Mouse (Mus musculus) kidney, embryonic 14.5 days (tissue): ENCODE results near the gene Srp72. TPM values are rescaled to one million over a fixed set of nuclear protein-coding genes. Genes with fewer than 3 reads are reported as not detected.
"Not testable (repeated sequence)": the region's sequence is repeated elsewhere in the genome, so short reads cannot be mapped to it uniquely, and the experiment has no call there.

Source experiments
- ATAC-seq: fragments of 200-750 bp; cut with Nextera tagmentation; 2 replicates; pipeline ENCODE4 v1.8.0; 2017; ENCODE audit warnings: moderate number of reproducible peaks, mild to moderate bottlenecking, moderate TSS enrichment, moderate library complexity; ENCODE audit not compliant: low FRiP score, low TSS enrichment
- H3K27ac ChIP-seq: fragments of 300-500 bp; sonication (generic); 2 replicates; pipeline ENCODE4 v1.5.1; 2014; ENCODE audit warnings: low read depth, mild to moderate bottlenecking, low read length, moderate library complexity, mixed read lengths
- H3K27me3 ChIP-seq: fragments of 300-500 bp; sonication (generic); 2 replicates; pipeline ENCODE4 v1.6.1; 2014; ENCODE audit warnings: mild to moderate bottlenecking, low read length; ENCODE audit not compliant: control insufficient read depth, insufficient read depth
- H3K36me3 ChIP-seq: fragments of 300-500 bp; sonication (generic); 2 replicates; pipeline ENCODE4 v1.6.1; 2014; ENCODE audit warnings: low read length, mixed read lengths; ENCODE audit not compliant: control insufficient read depth, insufficient read depth
- H3K4me1 ChIP-seq: fragments of 300-500 bp; sonication (generic); 2 replicates; pipeline ENCODE4 v1.6.1; 2014; ENCODE audit warnings: low read length, mixed read lengths; ENCODE audit not compliant: control insufficient read depth, insufficient read depth
- H3K4me2 ChIP-seq: fragments of 300-500 bp; sonication (generic); replicated peaks from 2 replicates; pipeline ENCODE4 v1.6.1; 2014; ENCODE audit warnings: low read depth, mild to moderate bottlenecking, low read length
- H3K4me3 ChIP-seq: fragments of 300-500 bp; sonication (generic); 2 replicates; pipeline ENCODE4 v1.5.1; 2014; ENCODE audit warnings: mild to moderate bottlenecking, low read length
- H3K9ac ChIP-seq: fragments of 300-500 bp; sonication (generic); 2 replicates; pipeline ENCODE4 v1.6.1; 2014; ENCODE audit warnings: low read depth, mild to moderate bottlenecking, low read length, moderate library complexity
- H3K9me3 ChIP-seq: fragments of 300-500 bp; sonication (generic); 2 replicates; pipeline ENCODE4 v1.6.1; 2016; ENCODE audit warnings: low read length; ENCODE audit not compliant: control insufficient read depth
- WGBS: fragments of 180-500 bp; shearing (Covaris S2); extraction: QIAGEN DNeasy Blood & Tissue Kit; methylation state at CpG from one replicate; pipeline ENCODE4 v1.1.7; 2014; 5-methylcytosine and 5-hydroxymethylcytosine counted together
- polyA plus RNA-seq: library from polyadenylated mRNA; unstranded; fragments of >200 nt; fragmentation: Nextera tagmentation; extraction: Ambion mirVana; gene quantifications from 2 replicates; pipeline ENCODE4 v1.2.1, GENCODE M21; 2014

Srp72 gene
- polyA plus RNA-seq, 1 experiment from 2014 or later: 103 TPM

DNA sequence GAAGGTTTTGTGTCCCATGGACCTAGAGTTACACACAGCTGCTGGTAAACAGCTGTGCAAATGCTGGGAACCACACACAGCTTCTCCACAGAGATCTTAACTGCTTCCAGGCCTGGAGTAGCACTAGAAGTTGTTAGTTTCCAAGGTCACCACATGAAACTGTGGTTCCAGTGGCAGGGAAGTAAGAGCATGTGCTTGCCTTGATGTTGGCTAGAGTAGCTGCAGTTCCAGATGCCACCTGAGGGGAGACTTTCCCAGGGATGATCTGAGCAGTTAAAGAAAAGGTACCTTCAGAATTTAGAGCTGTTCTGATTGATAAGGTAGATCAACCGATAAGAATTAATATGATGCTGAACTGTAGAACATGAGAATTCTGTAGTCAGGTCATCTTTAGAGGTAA is 16.5 kb upstream of the Srp72 start:
- 100% methylated on average over 1 of the region's 1 CpGs for WGBS
- H3K9ac ChIP-seq: no peak overlapping the region
- peak; percentile 32; the same call in 1 of the 2 replicates for ATAC-seq
- no peaks in the 10 kb centered on the region for H3K9me3 ChIP-seq
- H3K4me2 ChIP-seq: no peak overlapping the region
- peaks cover 4% of the 10 kb centered on the region; the same call in 1 of the 2 replicates for H3K4me1 ChIP-seq
- H3K4me3 ChIP-seq: no peak overlapping the region
- H3K36me3 ChIP-seq: peaks cover 70% of the 10 kb centered on the region
- no peaks in the 10 kb centered on the region for H3K27me3 ChIP-seq
- H3K27ac ChIP-seq: no peak overlapping the region

DNA sequence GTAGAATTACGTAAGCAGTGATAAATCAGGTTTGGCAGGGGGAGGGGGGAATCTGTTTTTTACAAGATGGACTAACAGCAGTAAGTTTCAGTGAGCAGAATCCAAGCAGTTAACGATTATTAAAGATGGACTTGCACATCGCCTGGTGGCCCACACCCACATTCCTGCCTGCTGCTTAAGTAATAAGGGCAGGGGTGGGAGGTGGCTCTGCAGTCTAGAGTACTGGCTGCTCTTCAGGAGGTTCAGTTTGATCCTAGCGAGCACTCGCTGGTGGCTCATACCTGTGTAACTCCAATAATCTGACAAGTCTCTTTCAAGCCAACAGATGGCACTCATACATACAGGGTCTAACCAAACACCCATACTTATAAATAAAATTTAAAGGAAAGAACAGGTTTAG is 14.9 kb upstream of the Srp72 start:
- Histone ChIP-seq H3K27me3 (no peaks in the 10 kb centered on the region), H3K9ac (no peak overlapping the region), H3K27ac (no peak overlapping the region), H3K9me3 (no peaks in the 10 kb centered on the region), H3K4me1 (no peaks in the 10 kb centered on the region), H3K4me3 (no peak overlapping the region), H3K36me3 (peaks cover 82% of the 10 kb centered on the region), H3K4me2 (no peak overlapping the region)
- ATAC-seq: no peak
- WGBS: 85% methylated on average over 5 of the region's 5 CpGs

DNA sequence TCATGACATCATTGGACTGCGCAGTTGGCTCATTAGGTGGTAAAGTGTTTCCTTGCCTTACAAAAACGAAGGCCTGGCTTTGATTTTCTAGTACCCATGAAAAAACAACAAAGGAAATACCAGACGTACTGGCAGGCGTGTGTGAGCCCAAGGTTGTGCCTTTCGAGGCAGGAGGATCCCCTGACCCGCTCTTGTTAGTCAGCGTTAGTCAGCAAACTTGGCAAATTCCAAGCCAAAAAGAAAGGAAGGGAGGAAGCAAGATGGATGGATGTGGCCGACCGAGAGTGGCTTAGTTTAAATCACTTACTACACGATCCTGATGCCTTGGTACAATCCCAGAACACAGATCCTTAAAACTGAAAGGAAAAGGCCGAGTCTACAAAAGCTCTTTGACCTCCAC is 11.9 kb upstream of the Srp72 start:
- no peaks in the 10 kb centered on the region for H3K9me3 ChIP-seq
- no peaks in the 10 kb centered on the region for H3K27me3 ChIP-seq
- ATAC-seq: no peak
- WGBS: 77% methylated on average over 11 of the region's 11 CpGs
- no peaks in the 10 kb centered on the region for H3K4me1 ChIP-seq
- H3K4me3 ChIP-seq: no peak overlapping the region
- H3K27ac ChIP-seq: no peak overlapping the region
- H3K36me3 ChIP-seq: peaks cover 84% of the 10 kb centered on the region
- H3K9ac ChIP-seq: no peak overlapping the region
- H3K4me2 ChIP-seq: no peak overlapping the region

DNA sequence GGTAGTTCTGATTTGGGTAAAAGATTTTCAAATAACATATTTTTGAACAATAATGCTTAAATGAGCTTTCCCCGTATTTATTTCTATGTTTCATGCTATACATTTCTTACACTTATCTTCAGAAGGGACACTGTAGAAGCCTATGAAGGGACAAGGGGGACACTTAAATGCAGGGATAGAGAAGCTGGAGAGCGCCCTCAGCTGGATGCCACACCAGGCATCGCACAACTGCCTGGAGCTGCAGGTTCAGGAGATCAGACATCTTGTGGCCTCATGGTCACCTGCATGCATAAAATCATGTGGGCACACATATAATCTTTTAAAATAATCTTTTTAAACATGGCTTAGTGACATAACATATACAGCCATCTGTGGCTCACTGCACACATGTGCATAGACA is 9.8 kb upstream of the Srp72 start:
- no peaks in the 10 kb centered on the region for H3K4me1 ChIP-seq
- H3K36me3 ChIP-seq: peaks cover 84% of the 10 kb centered on the region
- H3K9ac ChIP-seq: no peak overlapping the region
- no peak for ATAC-seq
- 92% methylated on average over 3 of the region's 3 CpGs for WGBS
- no peak overlapping the region for H3K4me2 ChIP-seq
- H3K27me3 ChIP-seq: no peaks in the 10 kb centered on the region
- no peak overlapping the region for H3K27ac ChIP-seq
- no peak overlapping the region for H3K4me3 ChIP-seq
- H3K9me3 ChIP-seq: no peaks in the 10 kb centered on the region

DNA sequence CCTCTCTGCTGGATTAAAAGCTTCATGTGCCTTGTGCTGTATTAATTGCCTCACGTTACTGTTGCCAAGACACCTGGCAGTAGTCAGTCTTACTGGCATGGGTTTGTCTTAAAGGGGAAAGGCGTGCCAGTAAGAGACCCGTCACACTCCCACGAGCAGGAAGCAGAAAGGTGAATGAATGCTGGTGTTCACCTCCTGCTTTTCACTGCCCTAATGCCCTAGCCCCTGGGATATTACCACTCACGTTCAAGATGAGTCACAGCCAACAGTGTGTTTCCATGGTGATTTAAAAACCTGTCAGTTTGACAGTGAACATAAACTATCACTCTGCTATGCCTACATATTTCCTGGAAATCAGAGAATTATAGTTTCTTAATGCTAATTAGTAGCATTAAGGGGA is 5.2 kb upstream of the Srp72 start:
- Histone ChIP-seq H3K4me1 (peaks cover 8% of the 10 kb centered on the region; the same call in 1 of the 2 replicates), H3K4me3 (no peak overlapping the region), H3K36me3 (peaks cover 52% of the 10 kb centered on the region), H3K9me3 (no peaks in the 10 kb centered on the region), H3K27ac (no peak overlapping the region), H3K27me3 (no peaks in the 10 kb centered on the region), H3K9ac (no peak overlapping the region), H3K4me2 (no peak overlapping the region)
- no peak for ATAC-seq
- 70% methylated on average over 5 of the region's 5 CpGs for whole genome bisulfite sequencing

DNA sequence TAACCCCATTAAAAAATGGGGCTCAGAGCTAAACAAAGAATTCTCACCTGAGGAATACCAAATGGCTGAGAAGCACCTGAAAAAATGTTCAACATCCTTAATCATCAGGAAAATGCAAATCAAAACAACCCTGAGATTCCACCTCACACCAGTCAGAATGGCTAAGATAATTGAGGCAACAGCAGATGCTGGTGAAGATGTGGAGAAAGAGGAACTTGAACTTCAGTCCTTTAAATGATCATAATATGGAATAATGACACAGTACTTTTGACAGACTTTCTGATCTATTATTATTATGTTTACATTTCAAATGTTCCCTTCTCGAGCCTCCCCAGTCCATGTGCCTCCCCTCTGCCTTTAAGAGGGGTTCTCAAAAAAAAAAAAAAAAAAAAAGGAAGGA is 3.4 kb upstream of the Srp72 start:
- Histone ChIP-seq H3K4me1 (peaks cover 13% of the 10 kb centered on the region; the same call in 1 of the 2 replicates), H3K36me3 (peaks cover 35% of the 10 kb centered on the region)
- 88% methylated on average over 1 of the region's 1 CpGs for WGBS
- H3K9ac ChIP-seq, H3K27ac ChIP-seq, H3K9me3 ChIP-seq, H3K4me3 ChIP-seq, H3K27me3 ChIP-seq, H3K4me2 ChIP-seq, ATAC-seq: not testable (repeated sequence)

DNA sequence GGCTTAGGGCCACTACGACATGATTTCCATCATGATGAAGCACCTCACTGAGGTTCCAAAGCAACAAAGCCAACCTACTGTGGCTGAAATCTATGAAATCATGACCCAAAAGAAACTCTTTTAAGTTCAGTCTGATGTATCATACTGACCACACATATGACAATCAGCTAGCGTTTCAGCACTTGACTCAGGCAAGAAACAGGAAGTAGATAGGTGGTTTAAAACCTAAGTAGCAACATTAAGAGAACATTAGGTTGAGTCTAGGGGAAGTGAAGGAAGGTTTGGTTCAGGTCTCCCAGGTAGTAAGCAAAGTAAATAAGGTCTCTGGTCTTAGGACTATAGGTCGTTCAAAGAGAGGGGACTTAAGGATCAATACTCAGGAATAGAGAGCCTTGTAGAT is 995 bp upstream of the Srp72 start:
- peaks cover 13% of the 10 kb centered on the region; the same call in 1 of the 2 replicates for H3K4me1 ChIP-seq
- H3K9me3 ChIP-seq: no peaks in the 10 kb centered on the region
- peak overlapping the region; percentile 90 for H3K4me2 ChIP-seq
- peaks cover 21% of the 10 kb centered on the region for H3K36me3 ChIP-seq
- no peak overlapping the region for H3K9ac ChIP-seq
- H3K27me3 ChIP-seq: no peaks in the 10 kb centered on the region
- WGBS: 68% methylated on average over 3 of the region's 3 CpGs
- peak overlapping the region; percentile 90 for H3K4me3 ChIP-seq
- no peak for ATAC-seq
- no peak overlapping the region for H3K27ac ChIP-seq

DNA sequence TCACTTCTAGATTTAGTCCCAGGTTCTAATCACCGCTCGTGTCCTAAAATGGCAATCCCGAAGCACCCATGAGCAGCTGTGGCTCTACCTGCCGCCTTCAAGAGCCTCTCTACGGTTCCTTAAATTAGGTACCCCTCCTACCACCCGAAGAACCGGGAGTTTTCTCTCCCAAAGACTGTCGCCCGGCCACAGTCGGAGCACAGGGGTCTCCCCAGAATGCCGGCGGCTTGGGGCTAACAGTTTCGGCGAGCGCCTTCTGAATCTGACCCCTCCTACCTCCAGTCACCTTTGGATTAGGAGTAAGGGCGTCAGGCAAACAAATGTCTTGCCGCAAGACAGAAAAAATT is 303 bp upstream of the Srp72 start:
- Histone ChIP-seq H3K9me3 (no peaks in the 10 kb centered on the region), H3K9ac (peak overlapping the region; percentile 87), H3K27ac (no peak overlapping the region; the same call in 1 of the 2 replicates), H3K4me2 (peak overlapping the region; percentile 90), H3K36me3 (peaks cover 19% of the 10 kb centered on the region), H3K4me3 (peak overlapping the region; percentile 90), H3K4me1 (peaks cover 13% of the 10 kb centered on the region; the same call in 1 of the 2 replicates), H3K27me3 (no peaks in the 10 kb centered on the region)
- ATAC-seq: peak; percentile 22; the same call in 1 of the 2 replicates
- 5% methylated on average over 17 of the region's 17 CpGs for WGBS

DNA sequence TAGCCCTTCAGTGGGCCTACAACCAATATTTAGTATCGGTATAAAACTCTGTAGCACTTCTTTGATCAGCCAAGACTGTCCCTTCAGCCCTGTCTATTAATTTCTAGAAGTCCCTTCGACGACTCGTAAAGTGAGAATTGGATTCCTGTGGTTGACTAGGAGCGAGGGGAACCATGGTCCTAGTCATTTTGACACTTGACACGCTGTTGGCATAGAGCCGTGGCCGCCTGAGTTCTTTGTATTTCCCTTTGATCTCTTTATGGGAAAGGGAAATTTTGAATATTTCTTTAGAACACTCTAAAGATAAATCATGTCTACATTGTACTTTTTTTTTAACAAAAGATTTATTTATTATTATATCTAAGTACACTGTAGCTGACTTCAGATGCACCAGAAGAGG is 1.3 kb downstream of the Srp72 start:
- 80% methylated on average over 8 of the region's 8 CpGs for WGBS
- no peak for ATAC-seq

More for the DNA sequence above, 1.3 kb downstream of the Srp72 start:
- H3K27ac ChIP-seq: no peak overlapping the region
- H3K4me1 ChIP-seq: peaks cover 13% of the 10 kb centered on the region; the same call in 1 of the 2 replicates
- H3K4me2 ChIP-seq: peak overlapping the region; percentile 90
- no peaks in the 10 kb centered on the region for H3K27me3 ChIP-seq
- H3K9me3 ChIP-seq: no peaks in the 10 kb centered on the region
- H3K4me3 ChIP-seq: peak overlapping the region; percentile 90
- peaks cover 23% of the 10 kb centered on the region for H3K36me3 ChIP-seq
- H3K9ac ChIP-seq: peak overlapping the region; percentile 87; the same call in 1 of the 2 replicates
